Mouse (Mus musculus) E14TG2a.4 (cell line): ENCODE measurements around the gene Rragd.

Source experiments
- CTCF ChIP-seq: conservative IDR thresholded peaks from 2 replicates; pipeline ENCODE4 v1.5.1; 2014; ENCODE audit warnings: low read length
- POU5F1 ChIP-seq: IDR thresholded peaks from 2 replicates; pipeline ENCODE4 v1.6.1; 2014; ENCODE audit warnings: low read length, borderline replicate concordance

DNA sequence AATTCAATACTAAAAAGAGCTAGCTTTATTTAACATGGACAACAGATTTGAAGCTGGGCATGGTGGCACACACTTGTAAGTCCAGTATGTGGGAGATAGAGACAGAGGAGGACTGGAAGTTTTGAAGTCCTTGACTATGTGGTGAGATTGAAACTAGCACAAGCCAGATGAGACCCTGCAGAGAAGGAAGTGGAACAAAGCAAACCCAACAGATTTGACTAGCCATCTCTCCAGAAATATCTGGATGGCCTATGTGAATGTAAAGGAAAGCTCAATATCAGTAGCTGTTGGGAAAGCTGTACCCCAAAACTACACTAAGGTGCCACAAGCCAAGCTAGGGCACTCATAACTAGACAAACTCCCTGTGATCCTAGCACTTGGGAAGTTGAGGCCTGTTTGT is 71.6 kb downstream of the Rragd start:
- TF ChIP-seq CTCF (no peak), POU5F1 (no peak)
